Mouse (Mus musculus) small intestine, adult 2 months (tissue): ENCODE results near the gene Hcfc1.

Source experiments
- CTCF ChIP-seq: fragments of 200-500 bp; IDR thresholded peaks from 2 replicates; pipeline ENCODE4 v1.5.1; 2012; ENCODE audit warnings: low read depth, mild to moderate bottlenecking, control low read depth, inconsistent platforms, low read length, moderate library complexity, mixed read lengths; ENCODE audit not compliant: insufficient replicate concordance, insufficient read length; ENCODE audit errors: extremely low read depth
- POLR2A ChIP-seq: fragments of 200-500 bp; IDR thresholded peaks from 2 replicates; pipeline ENCODE4 v1.6.1; 2012; ENCODE audit warnings: low read depth, mild to moderate bottlenecking, control low read depth, inconsistent platforms, low read length, moderate library complexity

DNA sequence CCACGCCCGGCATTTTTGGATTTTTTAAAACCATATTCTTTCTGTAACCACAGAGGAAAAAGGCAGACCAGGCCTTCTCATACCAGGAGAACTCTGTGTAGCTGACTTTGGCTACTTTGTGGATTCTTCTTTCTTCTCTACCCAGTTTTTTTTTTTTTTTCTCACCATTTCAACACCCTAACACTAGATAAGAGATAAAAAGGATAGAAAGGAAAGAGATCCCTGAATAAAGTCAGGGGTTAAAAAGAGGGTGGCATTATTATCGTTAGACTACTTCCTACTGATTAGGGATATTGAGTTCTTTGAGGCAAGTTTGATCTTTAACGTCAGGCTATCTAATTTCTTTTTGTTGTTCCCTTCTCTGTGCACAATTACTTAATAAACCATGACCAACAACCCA is 6.6 kb upstream of the Hcfc1 start:
- TF ChIP-seq CTCF = no peak
- TF ChIP-seq POLR2A = no peak
